Mouse (Mus musculus) liver, postnatal 0 days (tissue): ENCODE measurements around the gene Atxn10. TPM values are rescaled to one million over a fixed set of nuclear protein-coding genes. Genes with fewer than 3 reads are reported as not detected.
"Not testable (repeated sequence)": the region's sequence is repeated elsewhere in the genome, so short reads cannot be mapped to it uniquely, and the experiment has no call there.

Experiments
- ATAC-seq: fragments of 200-750 bp; cut with Nextera tagmentation; 2 replicates; pipeline ENCODE4 v1.8.0; 2017; ENCODE audit warnings: mild to moderate bottlenecking, moderate library complexity
- DNase-seq: peaks from one replicate; pipeline ENCODE4 v3.0.0-alpha.2; 2016
- H3K27ac ChIP-seq: fragments of 300-500 bp; sonication (generic); 2 replicates; pipeline ENCODE4 v1.5.1; 2014; ENCODE audit warnings: antibody characterized with exemption, moderate library complexity, mild to moderate bottlenecking, low read depth
- H3K27me3 ChIP-seq: fragments of 300-500 bp; sonication (generic); 2 replicates; pipeline ENCODE4 v1.6.1; 2014; ENCODE audit warnings: low read length, control low read depth, mixed read lengths; ENCODE audit not compliant: insufficient read depth
- H3K36me3 ChIP-seq: fragments of 300-500 bp; sonication (generic); replicated peaks from 2 replicates; pipeline ENCODE4 v1.6.1; 2014; ENCODE audit warnings: mild to moderate bottlenecking, control low read depth, low read length, moderate library complexity, mixed read lengths; ENCODE audit not compliant: insufficient read depth
- H3K4me1 ChIP-seq: fragments of 300-500 bp; sonication (generic); 2 replicates; pipeline ENCODE4 v1.6.1; 2014; ENCODE audit warnings: antibody characterized with exemption, mild to moderate bottlenecking, control low read depth; ENCODE audit not compliant: insufficient read depth
- H3K4me2 ChIP-seq: fragments of 300-500 bp; sonication (generic); 2 replicates; pipeline ENCODE4 v1.6.1; 2014; ENCODE audit warnings: low read depth, mild to moderate bottlenecking, low read length, moderate library complexity, mixed read lengths
- H3K4me3 ChIP-seq: fragments of 300-500 bp; sonication (generic); 2 replicates; pipeline ENCODE4 v1.5.1; 2014; ENCODE audit warnings: low read depth, low read length
- H3K9ac ChIP-seq: fragments of 300-500 bp; sonication (generic); replicated peaks from 2 replicates; pipeline ENCODE4 v1.6.1; 2014; ENCODE audit warnings: mild to moderate bottlenecking, moderate library complexity
- H3K9me3 ChIP-seq: fragments of 300-500 bp; sonication (generic); 2 replicates; pipeline ENCODE4 v1.6.1; 2016; ENCODE audit warnings: mild to moderate bottlenecking, control low read depth, low read length, mixed read lengths
- CTCF ChIP-seq: sonication (generic); IDR thresholded peaks from 2 replicates; pipeline ENCODE4 v1.5.1; 2016; ENCODE audit warnings: antibody characterized with exemption, low read depth
- EP300 ChIP-seq: IDR thresholded peaks from 2 replicates; pipeline ENCODE4 v1.6.1; 2016; ENCODE audit warnings: antibody characterized with exemption, low read depth, mild to moderate bottlenecking
- WGBS: fragments of 180-500 bp; shearing (Covaris S2); extraction: QIAGEN DNeasy Blood & Tissue Kit; methylation state at CpG from one replicate; pipeline ENCODE4 v1.1.7; 2014; ENCODE audit not compliant: insufficient replicate concordance; 5-methylcytosine and 5-hydroxymethylcytosine counted together
- polyA plus RNA-seq: library from polyadenylated mRNA; unstranded; fragments of >200 nt; fragmentation: Nextera tagmentation; extraction: Ambion mirVana; gene quantifications from 2 replicates; pipeline ENCODE4 v1.2.1, GENCODE M21; 2015

The Atxn10 gene
- polyA plus RNA-seq, 1 experiment from 2014 or later = 83.3 TPM

- no peak overlapping the region for H3K9ac ChIP-seq
- 65% methylated on average over 5 of the region's 5 CpGs for WGBS
- H3K9me3 ChIP-seq = no peaks in the 10 kb centered on the region
- peak overlapping the region; percentile 84 for H3K27ac ChIP-seq
- peaks cover 9% of the 10 kb centered on the region; the same call in 1 of the 2 replicates for H3K4me1 ChIP-seq
- peak overlapping the region; percentile 54 for H3K4me2 ChIP-seq
- DNase-seq = no peak
- no peaks in the 10 kb centered on the region for H3K36me3 ChIP-seq
- H3K27me3 ChIP-seq = no peaks in the 10 kb centered on the region
- peak; percentile 32 for ATAC-seq
- no peak for TF ChIP-seq EP300
- no peak for TF ChIP-seq CTCF
- peak overlapping the region; percentile 19; the same call in 1 of the 2 replicates for H3K4me3 ChIP-seq
These were observed 6.9 kb upstream of the Atxn10 start for GRCm38 (mm10) chr15:85329096-85329495.

GRCm38 (mm10) chr15:85330024-85330423 is 6.0 kb upstream of the Atxn10 start:
- TF ChIP-seq EP300 = no peak
- TF ChIP-seq CTCF = 0 out of 2 replicates have a peak, but pooled peaks have one; percentile 8
- no peak overlapping the region for H3K9ac ChIP-seq
- H3K9me3 ChIP-seq = no peaks in the 10 kb centered on the region
- peak overlapping the region; percentile 84 for H3K27ac ChIP-seq
- peaks cover 10% of the 10 kb centered on the region; the same call in 1 of the 2 replicates for H3K4me1 ChIP-seq
- H3K36me3 ChIP-seq = no peaks in the 10 kb centered on the region
- peak; percentile 82 for ATAC-seq
- DNase-seq = no peak
- no peaks in the 10 kb centered on the region for H3K27me3 ChIP-seq
- H3K4me2 ChIP-seq = peak overlapping the region; percentile 54
- 57% methylated on average over 6 of the region's 6 CpGs for WGBS
- H3K4me3 ChIP-seq = peak overlapping the region; percentile 19; the same call in 1 of the 2 replicates

GRCm38 (mm10) chr15:85333511-85333910 is 2.5 kb upstream of the Atxn10 start:
- not testable (repeated sequence) for H3K4me2 ChIP-seq, H3K4me3 ChIP-seq, H3K27me3 ChIP-seq, DNase-seq, H3K36me3 ChIP-seq, ATAC-seq, H3K9ac ChIP-seq, H3K9me3 ChIP-seq
- 84% methylated on average over 6 of the region's 6 CpGs for WGBS
- Histone ChIP-seq H3K4me1 (peaks cover 25% of the 10 kb centered on the region), H3K27ac (peak overlapping the region; percentile 34; the same call in 1 of the 2 replicates)

GRCm38 (mm10) chr15:85334234-85334633 is 1.8 kb upstream of the Atxn10 start:
- no peak overlapping the region for H3K4me3 ChIP-seq
- ATAC-seq = no peak
- H3K36me3 ChIP-seq = no peaks in the 10 kb centered on the region
- no peaks in the 10 kb centered on the region for H3K27me3 ChIP-seq
- TF ChIP-seq CTCF (no peak), EP300 (no peak)
- 65% methylated on average over 3 of the region's 3 CpGs for WGBS
- peaks cover 27% of the 10 kb centered on the region for H3K4me1 ChIP-seq
- no peak for DNase-seq
- H3K4me2 ChIP-seq = no peak overlapping the region
- peak overlapping the region; percentile 34; the same call in 1 of the 2 replicates for H3K27ac ChIP-seq
- no peaks in the 10 kb centered on the region for H3K9me3 ChIP-seq
- no peak overlapping the region for H3K9ac ChIP-seq

GRCm38 (mm10) chr15:85336301-85336991 is 401 bp downstream of the Atxn10 start:
- no peak for TF ChIP-seq EP300
- TF ChIP-seq CTCF = no peak
- ATAC-seq = peak; percentile 89
- Histone ChIP-seq H3K4me2 (peak overlapping the region; percentile 83), H3K4me1 (peaks cover 27% of the 10 kb centered on the region), H3K4me3 (peak overlapping the region; percentile 88), H3K27ac (peak overlapping the region; percentile 97), H3K9ac (peak overlapping the region; percentile 89), H3K36me3 (no peaks in the 10 kb centered on the region), H3K9me3 (no peaks in the 10 kb centered on the region), H3K27me3 (no peaks in the 10 kb centered on the region)
- under 1% methylated on average over 51 of the region's 54 CpGs for WGBS
- DNase-seq = peak; percentile 81

- DNase-seq (no peak), ATAC-seq (peak; percentile 9; the same call in 1 of the 2 replicates)
- TF ChIP-seq CTCF = no peak
- no peak for TF ChIP-seq EP300
- peaks cover 27% of the 10 kb centered on the region for H3K4me1 ChIP-seq
- H3K27me3 ChIP-seq = no peaks in the 10 kb centered on the region
- peak overlapping the region; percentile 88 for H3K4me3 ChIP-seq
- peak overlapping the region; percentile 83 for H3K4me2 ChIP-seq
- H3K9me3 ChIP-seq = no peaks in the 10 kb centered on the region
- peak overlapping the region; percentile 89; the same call in 1 of the 2 replicates for H3K9ac ChIP-seq
- peak overlapping the region; percentile 97 for H3K27ac ChIP-seq
- H3K36me3 ChIP-seq = no peaks in the 10 kb centered on the region
- WGBS = 19% methylated on average over 9 of the region's 9 CpGs
These were observed 1.2 kb downstream of the Atxn10 start for GRCm38 (mm10) chr15:85337219-85337618.
